In the genomic region with DNA sequence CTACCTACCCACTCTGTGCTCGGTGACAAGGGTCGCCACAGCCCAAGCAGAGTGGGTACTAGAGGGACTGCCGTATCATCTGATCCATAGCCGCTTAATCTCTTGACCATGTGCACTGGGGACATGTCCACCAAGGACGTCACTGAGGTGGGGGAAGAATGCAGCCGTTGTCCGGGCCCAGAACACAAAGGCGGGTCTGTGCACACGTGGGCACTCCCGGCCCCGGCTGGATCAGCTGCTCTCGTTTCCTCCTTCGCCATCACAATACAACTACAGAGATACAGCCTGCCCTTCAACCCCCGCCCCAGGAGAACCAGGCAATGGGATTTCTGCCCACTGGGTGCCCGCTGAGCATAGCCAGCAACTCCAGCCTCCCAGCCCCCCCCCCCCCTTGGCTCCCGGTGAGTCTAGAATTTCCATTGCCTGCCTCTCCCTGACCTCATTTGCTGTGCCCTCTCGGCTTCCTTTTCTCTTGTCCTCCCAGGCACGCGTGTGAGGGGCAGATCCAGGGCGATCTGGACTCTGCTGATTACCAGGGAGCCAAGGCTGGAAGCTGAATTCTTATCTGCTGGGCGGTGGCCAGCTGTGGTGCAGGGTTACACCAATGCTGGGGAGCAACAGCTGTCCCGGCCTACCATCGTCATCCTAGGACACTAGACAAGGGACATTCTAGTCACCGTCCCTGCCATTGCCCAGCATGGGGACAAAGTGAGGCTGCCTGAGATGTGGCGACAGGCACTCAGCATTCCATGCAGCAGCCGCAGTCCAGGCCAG, we compare ENCODE assay signal across 8 mouse cellular contexts. TPM values are rescaled to one million over a fixed set of nuclear protein-coding genes. Genes with fewer than 3 reads are reported as not detected.
DNase-seq lines count a peak whose midpoint lies in the region; ATAC-seq and TF ChIP-seq lines count a peak whose summit lies in the region.

No protein-coding gene starts in this region.

- H3ac ChIP-seq in C2C12 (ENCODE audit: control insufficient read depth, insufficient read length, low read depth): no peak overlapping the region

- H3K36me3 ChIP-seq in C2C12 (ENCODE audit: control insufficient read depth, insufficient read depth): no peaks in the 10 kb centered on the region
- H3K36me3 ChIP-seq in forebrain, embryonic 16.5 days (ENCODE audit: control insufficient read depth, insufficient read depth): no peaks in the 10 kb centered on the region
- H3K36me3 ChIP-seq in stomach, postnatal 0 days (ENCODE audit: control insufficient read depth, insufficient read depth, low read length): no peaks in the 10 kb centered on the region

- no peaks in the 10 kb centered on the region for H3K79me3 ChIP-seq in C2C12 (ENCODE audit: low read depth)

- H3K4me2 ChIP-seq in forebrain, embryonic 16.5 days (ENCODE audit: low read length): no peak overlapping the region
- H3K4me2 ChIP-seq in stomach, postnatal 0 days (replicated peaks; ENCODE audit: low read depth): no peak overlapping the region

- intact Hi-C loops in left cerebral cortex, adult 2 months (cut with DNase I): no loop called here

- H3K4me3 ChIP-seq in C2C12 (ENCODE audit: insufficient read depth, poor library complexity, severe bottlenecking): no peak overlapping the region
- no peak overlapping the region for H3K4me3 ChIP-seq in forebrain, embryonic 16.5 days (replicated peaks; ENCODE audit: low read length)
- no peak overlapping the region for H3K4me3 ChIP-seq in left cerebral cortex, adult 2 months
- H3K4me3 ChIP-seq in stomach, postnatal 0 days (ENCODE audit: low read depth, low read length): no peak overlapping the region

- TF ChIP-seq EP300 in stomach, postnatal 0 days (optimal IDR thresholded peaks at IDR 0.05): no peak

- no peak overlapping the region for H3K27ac ChIP-seq in forebrain, embryonic 16.5 days (ENCODE audit: low read length)
- peak overlapping the region; percentile 71 for H3K27ac ChIP-seq in left cerebral cortex, adult 2 months
- H3K27ac ChIP-seq in stomach, postnatal 0 days (replicated peaks): no peak overlapping the region

- no peak for TF ChIP-seq CTCF in C2C12 (IDR thresholded peaks at IDR 0.05; ENCODE audit: control insufficient read depth, insufficient read depth, insufficient read length)
- no peak for TF ChIP-seq CTCF in left cerebral cortex, adult 2 months (IDR thresholded peaks at IDR 0.05)
- TF ChIP-seq CTCF in stomach, postnatal 0 days (IDR thresholded peaks at IDR 0.05; ENCODE audit: low read depth): no peak

- no peak overlapping the region for H3K9ac ChIP-seq in forebrain, embryonic 16.5 days (replicated peaks; ENCODE audit: low read depth, low read length)
- H3K9ac ChIP-seq in stomach, postnatal 0 days (ENCODE audit: low read length): no peak overlapping the region

- peak; percentile 36 for DNase-seq in MN1 (ENCODE audit: low spot score)
- DNase-seq in left cerebral cortex, adult 2 months (ENCODE audit: extremely low spot score in 1 of 2, low spot score in 2 of 2): peak in 1 of 2 experiments; percentile 40
- peak; percentile 70 for DNase-seq in stomach, postnatal 0 days (ENCODE audit: low spot score)
- DNase-seq in urinary bladder, postnatal 36 days (ENCODE audit: low spot score in 2 of 2): no peak

- no peaks in the 10 kb centered on the region for H3K79me2 ChIP-seq in C2C12 (ENCODE audit: control insufficient read depth, insufficient read depth)

- no peaks in the 10 kb centered on the region for H3K27me3 ChIP-seq in C2C12 (ENCODE audit: control insufficient read depth, insufficient read depth, insufficient read length)
- H3K27me3 ChIP-seq in forebrain, embryonic 16.5 days (replicated peaks; ENCODE audit: control insufficient read depth, insufficient read depth, low read length): 0 out of 2 replicates have a peak, but pooled peaks cover 3% of the 10 kb centered on the region
- no peaks in the 10 kb centered on the region for H3K27me3 ChIP-seq in stomach, postnatal 0 days (ENCODE audit: control insufficient read depth, insufficient read depth, low read length)

- H3K4me1 ChIP-seq in forebrain, embryonic 16.5 days (replicated peaks; ENCODE audit: control insufficient read depth, insufficient read depth, low read length): no peaks in the 10 kb centered on the region
- no peaks in the 10 kb centered on the region for H3K4me1 ChIP-seq in stomach, postnatal 0 days (replicated peaks; ENCODE audit: control insufficient read depth, insufficient read depth)

- peak; percentile 36; the same call in 1 of the 2 replicates for ATAC-seq in forebrain, embryonic 16.5 days
- peak; percentile 13 to 60; a peak in 1 of 4 replicates for ATAC-seq in hematopoietic stem cell, adult 5-6 weeks (replicated peaks in 1 of 2; ENCODE audit: insufficient read depth in 1 of 2, low FRiP score in 2 of 2, low TSS enrichment in 1 of 2, low read depth in 1 of 2, poor library complexity in 2 of 2, severe bottlenecking in 2 of 2)
- ATAC-seq in megakaryocyte progenitor cell, adult 5-6 weeks (replicated peaks; ENCODE audit: poor library complexity): peak; percentile 89
- peak; percentile 77 for ATAC-seq in stomach, postnatal 0 days (ENCODE audit: low FRiP score, low TSS enrichment)

- whole genome bisulfite sequencing in forebrain, embryonic 16.5 days: 66% methylated on average over 25 of the region's 26 CpGs
- 64% methylated on average over 24 of the region's 26 CpGs for WGBS in stomach, postnatal 0 days

- H3K9me3 ChIP-seq in forebrain, embryonic 16.5 days (ENCODE audit: control insufficient read depth, low read length): no peaks in the 10 kb centered on the region
- no peaks in the 10 kb centered on the region for H3K9me3 ChIP-seq in stomach, postnatal 0 days (ENCODE audit: control insufficient read depth, low read length)

TF ChIP-seq in C2C12, 6 proteins besides CTCF, POLR2A, EP300 and RAD21:
- TF ChIP-seq MYOD1 (IDR thresholded peaks at IDR 0.05; ENCODE audit: control insufficient read depth, insufficient read length, low read depth): peak; percentile 62
- TF ChIP-seq FOSL1 (IDR thresholded peaks at IDR 0.05; ENCODE audit: insufficient read depth, low read length, poor library complexity, severe bottlenecking): no peak
- TF ChIP-seq MYOG (IDR thresholded peaks at IDR 0.05; ENCODE audit: control insufficient read depth, extremely low read depth, insufficient read length): no peak
- no peak for TF ChIP-seq USF1 (IDR thresholded peaks at IDR 0.05; ENCODE audit: low read depth)

RNA-seq across cellular contexts. Expression of a gene that starts 52.8 kb away (rescaled TPM):
- polyA plus RNA-seq in C2C12 (2012; fragmentation: generic; extraction: Trizol): 228 TPM
- 42.7 and 49.2 TPM in 2 replicates for polyA plus RNA-seq in forebrain, embryonic 16.5 days (2015; fragmentation: Nextera tagmentation; extraction: Ambion mirVana)
- 143 and 168 TPM in 2 replicates for total RNA-seq in hematopoietic stem cell, adult 5-6 weeks (2017)
- total RNA-seq in left cerebral cortex, adult 2 months (2021): 1,000 to 10,000 TPM; 1,018 to 1,116 TPM
- total RNA-seq in megakaryocyte progenitor cell, adult 5-6 weeks (2015): 69.5 and 75.2 TPM in 2 replicates
- 126 and 129 TPM in 2 replicates for total RNA-seq in megakaryocyte progenitor cell, adult 5-6 weeks (2017)
- 132 and 138 TPM in 2 replicates for polyA plus RNA-seq in stomach, postnatal 0 days (2015; fragmentation: Nextera tagmentation; extraction: Ambion mirVana)

Comparison
In these comparisons a context has a peak if more than half of its experiments do, and no peak if none do; other contexts are left out.
1. DNase-seq: peak in MN1 (single experiment) and stomach, postnatal 0 days (single experiment); none in urinary bladder, postnatal 36 days (0 of 2).
2. ATAC-seq: peak in every context shown above with its lines; median percentile 89 in megakaryocyte progenitor cell, adult 5-6 weeks; 77 in stomach, postnatal 0 days; 36 in hematopoietic stem cell, adult 5-6 weeks; 36 in forebrain, embryonic 16.5 days.